Mouse (Mus musculus) gastrocnemius, adult 2 months (tissue): ENCODE data around the gene Smco3. TPM values are rescaled to one million over a fixed set of nuclear protein-coding genes. Genes with fewer than 3 reads are reported as not detected.

Experiments used
- DNase-seq: peaks from one replicate; pipeline ENCODE4 v3.0.0; 2022
- H3K27ac ChIP-seq: fragments of 200-600 bp; 2 replicates; pipeline ENCODE4 v1.8.1; 2022; ENCODE audit warnings: mild to moderate bottlenecking
- H3K4me3 ChIP-seq: fragments of 200-600 bp; 2 replicates; pipeline ENCODE4 v1.8.1; 2022; ENCODE audit warnings: mild to moderate bottlenecking, moderate library complexity
- CTCF ChIP-seq: fragments of 200-600 bp; IDR thresholded peaks from 2 replicates; pipeline ENCODE4 v1.8.1; 2022; ENCODE audit warnings: antibody characterized with exemption, mild to moderate bottlenecking, moderate library complexity
- intact Hi-C: fragments of 180-260 bp; cut with DNase I; formaldehyde crosslinking; loops from one replicate; pipeline ENCODE4 v1.15.1; 2025
- microRNA-seq: library from miRNA; unstranded; fragments of <30 nt; microRNA quantifications from one replicate; pipeline ENCODE4 v1.2.0, GENCODE M21; 2021
- total RNA-seq, 2 experiments: library from RNA; stranded (reverse); gene quantifications; 2 replicates each; pipeline ENCODE4 v1.2.3; 2021

Smco3 gene
- total RNA-seq, 2 experiments from 2014 or later = not detected

GRCm38 (mm10) chr6:136795850-136796249, 39.4 kb downstream of the Smco3 start:
- no peak overlapping the region for H3K4me3 ChIP-seq
- H3K27ac ChIP-seq = no peak overlapping the region
- DNase-seq = no peak
- no peak for TF ChIP-seq CTCF
- intact Hi-C loops = no loop called here

DNA sequence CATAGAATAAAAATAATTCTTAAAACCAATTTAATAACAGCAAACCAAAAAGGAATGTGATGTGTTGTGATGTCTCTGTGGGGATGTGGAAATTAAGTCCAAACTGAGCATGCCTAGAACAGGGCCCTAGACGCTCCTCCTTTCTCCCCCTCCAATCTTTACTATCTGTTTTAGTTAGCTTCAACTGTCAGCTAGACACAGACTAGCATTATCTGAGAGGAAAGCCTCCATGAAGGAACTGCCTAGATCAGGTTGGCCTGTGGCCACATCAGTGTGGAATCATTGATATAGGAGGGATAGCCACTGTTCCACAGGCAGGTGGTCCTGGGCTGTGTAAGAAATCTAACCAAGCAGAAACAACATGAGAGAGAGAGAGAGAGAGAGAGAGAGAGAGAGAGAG, 40.1 kb downstream of the Smco3 start:
- no peak for TF ChIP-seq CTCF
- DNase-seq = no peak

GRCm38 (mm10) chr6:136793831-136794525, 41.3 kb downstream of the Smco3 start:
- peak overlapping the region; percentile 54 for H3K4me3 ChIP-seq
- no peak overlapping the region for H3K27ac ChIP-seq
- intact Hi-C loops = no loop called here
- no peak for DNase-seq
- no peak for TF ChIP-seq CTCF

More for the DNA sequence above, 40.1 kb downstream of the Smco3 start:
- Histone ChIP-seq H3K27ac (no peak overlapping the region), H3K4me3 (no peak overlapping the region)
- intact Hi-C loops = no loop called here

DNA sequence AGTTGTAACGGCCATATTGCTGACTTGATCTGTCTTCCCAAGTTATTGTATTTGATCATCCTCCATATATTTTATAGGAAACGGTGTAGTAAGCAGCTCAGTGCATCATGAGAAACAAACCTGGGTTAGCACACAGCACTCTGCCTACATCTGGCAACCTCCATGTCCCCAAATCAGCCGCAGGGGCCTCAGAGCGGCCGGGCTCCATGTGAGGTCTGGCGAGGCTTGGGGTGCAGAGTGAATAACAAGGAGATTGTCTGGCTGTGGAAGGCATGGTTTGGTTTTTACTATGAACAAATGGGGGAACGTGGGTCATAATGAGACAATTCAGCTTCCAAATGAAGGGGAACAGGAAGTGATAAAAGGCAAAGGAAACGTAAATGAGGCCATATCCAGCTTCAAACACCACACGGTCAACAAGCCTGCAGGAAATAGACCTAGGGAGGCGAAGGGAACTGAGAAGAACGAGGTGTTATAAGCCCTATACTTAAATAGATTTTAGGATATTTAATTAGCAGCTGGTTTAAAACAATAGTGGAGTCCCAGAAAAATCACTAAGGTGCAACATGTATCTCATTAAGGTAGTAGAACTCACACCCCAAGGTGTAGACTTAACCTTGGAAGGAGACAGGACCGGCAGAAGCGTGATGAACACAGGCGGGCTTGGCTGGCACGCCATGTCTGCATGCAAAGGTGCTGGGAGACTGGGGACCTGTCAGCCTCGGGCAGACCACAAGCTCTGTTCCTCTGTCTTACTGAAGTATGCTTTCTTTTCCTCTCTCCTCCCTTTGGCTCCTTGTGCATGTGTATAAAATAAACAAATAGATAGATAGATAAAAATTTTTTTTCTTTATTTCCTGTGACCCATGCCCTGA, 42.1 kb downstream of the Smco3 start:
- H3K27ac ChIP-seq = no peak overlapping the region
- DNase-seq = no peak
- H3K4me3 ChIP-seq = peak overlapping the region; percentile 54
- intact Hi-C loops = no loop called here
- TF ChIP-seq CTCF = no peak

GRCm38 (mm10) chr6:136789391-136789971, 45.8 kb downstream of the Smco3 start:
- peak; percentile 58 for DNase-seq
- H3K27ac ChIP-seq = peak overlapping the region; percentile 48
- no peak for TF ChIP-seq CTCF
- H3K4me3 ChIP-seq = no peak overlapping the region
- intact Hi-C loops = no loop called here

DNA sequence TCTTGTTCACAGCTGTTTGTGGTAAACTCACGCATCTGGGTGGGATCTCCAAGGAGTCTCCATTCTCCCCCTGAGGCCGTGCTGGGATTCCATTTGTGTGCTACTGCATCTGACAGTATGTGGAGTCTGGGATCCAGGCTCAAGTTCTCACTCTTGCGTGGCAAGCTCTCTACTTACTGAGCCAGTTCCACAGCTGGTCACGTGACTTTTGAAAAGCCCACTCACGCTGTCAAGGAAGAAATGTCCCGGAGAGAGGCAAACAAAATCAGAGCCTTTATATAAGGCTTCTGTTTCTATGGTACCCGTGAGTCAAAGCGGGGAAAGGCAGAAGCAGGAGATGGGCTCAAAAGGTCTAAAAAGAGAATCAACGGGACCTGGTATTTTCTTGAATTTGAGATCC, 52.5 kb downstream of the Smco3 start:
- Histone ChIP-seq H3K4me3 (no peak overlapping the region), H3K27ac (no peak overlapping the region)
- DNase-seq = no peak
- no peak for TF ChIP-seq CTCF
- intact Hi-C loops = no loop called here

- Histone ChIP-seq H3K4me3 (no peak overlapping the region), H3K27ac (no peak overlapping the region)
- intact Hi-C loops = no loop called here
- no peak for DNase-seq
- TF ChIP-seq CTCF = no peak
Measured at GRCm38 (mm10) chr6:136782146-136782545, 53.1 kb downstream of the Smco3 start.

- no peak for DNase-seq
- Histone ChIP-seq H3K4me3 (no peak within 1 kb of the TSS), H3K27ac (no peak within 1 kb of the TSS)
- no peak for TF ChIP-seq CTCF
- intact Hi-C loops = no loop called here
Measured at GRCm38 (mm10) chr6:136781377-136781986, 53.8 kb downstream of the Smco3 start, which contains the start of gene Gucy2c. Gucy2c (minus strand) TSS chr6:136781765.

Small RNAs within 50 kb of the gene (microRNA-seq; reads per million reads assigned to microRNA genes)
- gene Gm44364 = not detected

Other genes with a start within 250 kb of the Smco3 start
- gene Plbd1, start 173.5 kb downstream of the Smco3 start, total RNA-seq = 10 to 100 TPM; 13.0 to 28.1 TPM
- gene Gucy2c, start 53.7 kb downstream of the Smco3 start, total RNA-seq = not detected
- gene Hist4h4, start 31.0 kb downstream of the Smco3 start, total RNA-seq = 1 to 10 TPM; 4.2 to 4.5 TPM
- 10 to 100 TPM; 12.4 to 13.8 TPM for gene H2afj, start 27.2 kb downstream of the Smco3 start, total RNA-seq
- under 1 TPM in 1 of 2 experiments, not detected in 1; 0.28 TPM for gene BC049715, start 7.8 kb downstream of the Smco3 start, total RNA-seq
- gene Wbp11, start 7.2 kb downstream of the Smco3 start, total RNA-seq = 10 to 100 TPM; 48.4 to 54.7 TPM
- gene Art4, start 22.3 kb upstream of the Smco3 start, total RNA-seq = under 1 TPM; 0.10 to 0.11 TPM
- 100 to 1,000 TPM in 1 of 2 experiments, 10 to 100 TPM in 1; 52.8 to 161 TPM for gene Mgp, start 40.4 kb upstream of the Smco3 start, total RNA-seq
- under 1 TPM in 1 of 2 experiments, not detected in 1; 0.20 TPM for gene Erp27, start 86.7 kb upstream of the Smco3 start, total RNA-seq
- not detected for gene Pde6h, start 88.4 kb upstream of the Smco3 start, total RNA-seq
- gene Arhgdib, start 106.4 kb upstream of the Smco3 start, total RNA-seq = 10 to 100 TPM in 1 of 2 experiments, 1 to 10 TPM in 1; 4.9 to 10.2 TPM